31 mouse cellular contexts compared by ENCODE assay signal in genomic region chrX:21714829-21715228, GRCm38 (mm10). TPM values are rescaled to one million over a fixed set of nuclear protein-coding genes. Genes with fewer than 3 reads are reported as not detected.
DNase-seq lines count a peak whose midpoint lies in the region; ATAC-seq lines count a peak whose summit lies in the region.
"Had no signal": no experiment of that assay in that cellular context is flagged by ENCODE, and none has a peak within 500 bp of the region (broad histone marks: within the 10 kb centered on the region; RNA-seq: fewer than 3 reads in every experiment).

Slc6a14 (plus strand) TSS chrX:21714896.

- 73% methylated on average over 7 of the region's 7 CpGs for WGBS in hindbrain, embryonic 13.5 days

- no peak within 1 kb of the TSS for H3K27ac ChIP-seq in hindbrain, embryonic 13.5 days
- H3K27ac ChIP-seq: heart, embryonic 15.5 days; hindbrain, embryonic 15.5 days; limb, embryonic 13.5 days; liver, embryonic 13.5 days; midbrain, embryonic 10.5 days; neural tube, embryonic 13.5 days; stomach, embryonic 15.5 days had no signal

- no peak within 1 kb of the TSS for H3K9ac ChIP-seq in hindbrain, embryonic 13.5 days
- H3K9ac ChIP-seq: forebrain, postnatal 0 days; heart, embryonic 15.5 days; hindbrain, embryonic 15.5 days; limb, embryonic 13.5 days; liver, embryonic 13.5 days; neural tube, embryonic 13.5 days; stomach, embryonic 15.5 days had no signal

- no peaks in the 10 kb centered on the region for H3K9me3 ChIP-seq in hindbrain, embryonic 13.5 days
- H3K9me3 ChIP-seq: heart, embryonic 15.5 days; hindbrain, embryonic 15.5 days; limb, embryonic 13.5 days; liver, embryonic 13.5 days; midbrain, embryonic 10.5 days; neural tube, embryonic 13.5 days; stomach, embryonic 15.5 days had no signal

- no peaks in the 10 kb centered on the region for H3K36me3 ChIP-seq in hindbrain, embryonic 13.5 days
- H3K36me3 ChIP-seq: heart, embryonic 15.5 days; hindbrain, embryonic 15.5 days; limb, embryonic 13.5 days; liver, embryonic 13.5 days; midbrain, embryonic 10.5 days; neural tube, embryonic 13.5 days; stomach, embryonic 15.5 days had no signal

- no peaks in the 10 kb centered on the region for H3K4me1 ChIP-seq in hindbrain, embryonic 13.5 days (replicated peaks)
- H3K4me1 ChIP-seq: heart, embryonic 15.5 days; hindbrain, embryonic 15.5 days; limb, embryonic 13.5 days; liver, embryonic 13.5 days; midbrain, embryonic 10.5 days; neural tube, embryonic 13.5 days; stomach, embryonic 15.5 days had no signal

- ATAC-seq in hindbrain, embryonic 13.5 days (ENCODE audit: low FRiP score): no peak
- ATAC-seq: forebrain, postnatal 0 days; midbrain, embryonic 16.5 days had no signal

- no peaks in the 10 kb centered on the region for H3K27me3 ChIP-seq in hindbrain, embryonic 13.5 days
- H3K27me3 ChIP-seq: CH12.LX; heart, embryonic 15.5 days; hindbrain, embryonic 15.5 days; limb, embryonic 13.5 days; liver, embryonic 13.5 days; neural tube, embryonic 13.5 days; stomach, embryonic 15.5 days had no signal

- H3K4me2 ChIP-seq in hindbrain, embryonic 13.5 days: no peak within 1 kb of the TSS
- H3K4me2 ChIP-seq: heart, embryonic 15.5 days; hindbrain, embryonic 15.5 days; limb, embryonic 13.5 days; liver, embryonic 13.5 days; neural tube, embryonic 13.5 days; stomach, embryonic 15.5 days had no signal

- no peak within 1 kb of the TSS for H3K4me3 ChIP-seq in hindbrain, embryonic 13.5 days
- H3K4me3 ChIP-seq: heart, embryonic 15.5 days; hindbrain, embryonic 15.5 days; limb, embryonic 13.5 days; liver, embryonic 13.5 days; midbrain, embryonic 10.5 days; myocyte; neural tube, embryonic 13.5 days; stomach, embryonic 15.5 days had no signal

- peak; percentile 3 for DNase-seq in urinary bladder, postnatal 14 days (ENCODE audit: low spot score)
- DNase-seq in urinary bladder, adult 2 months (ENCODE audit: low spot score): no peak
- peak; percentile 66 to 72 for DNase-seq in lung, adult 18-20 months
- DNase-seq in lung, postnatal 10 days: peak; percentile 39
- DNase-seq in embryo, embryonic 10 days (ENCODE audit: low spot score): no peak
- no peak for DNase-seq in gastrocnemius, adult 18-20 months (ENCODE audit: low spot score)
- DNase-seq: B cell, adult 2 months; cerebellum, adult 11 months; cerebellum, adult 9-11 months; forebrain, postnatal 0 days; gastrocnemius, postnatal 36 days; heart, postnatal 4 days; kidney, adult 18-20 months; kidney, postnatal 10 days; liver, embryonic 13.5 days had no signal

RNA-seq across cellular contexts. Expression of gene Slc6a14, which starts in this region (rescaled TPM):
- polyA plus RNA-seq in urinary bladder, adult 2 months (2012; rRNA removed): not detected in 2 replicates
- polyA plus RNA-seq in hindbrain, embryonic 13.5 days (2015; fragmentation: Nextera tagmentation; extraction: Ambion mirVana): 0.04 TPM in 1 of 2 replicates, not detected in the other
- not detected for total RNA-seq in gastrocnemius, adult 18-20 months (2021)
- total RNA-seq: CH12.LX; forebrain, postnatal 0 days; gastrocnemius, postnatal 36 days; layer of hippocampus, adult 18-20 months; layer of hippocampus, postnatal 25 days; left cerebral cortex, postnatal 14 days; MEL had no signal
- polyA plus RNA-seq: adrenal gland, adult 2 months; forebrain, embryonic 11.5 days; forebrain, postnatal 0 days; hindbrain, embryonic 15.5 days; liver, embryonic 13.5 days; midbrain, embryonic 10.5 days; midbrain, embryonic 16.5 days; myocyte; neural tube, embryonic 13.5 days had no signal

Comparison
In these comparisons a context has a peak if more than half of its experiments do, and no peak if none do; other contexts are left out.
1. DNase-seq: peak in urinary bladder, postnatal 14 days (single experiment), lung, adult 18-20 months (2 of 2) and lung, postnatal 10 days (single experiment); none in urinary bladder, adult 2 months (single experiment), embryo, embryonic 10 days (single experiment) and gastrocnemius, adult 18-20 months (single experiment).